Mouse (Mus musculus): ENCODE measurements around the gene Alg2.

The Alg2 gene

GRCm38 (mm10) chr4:47449586-47450522, 24.3 kb downstream of the Alg2 start:
- DNase-seq (ENCODE audit: low read depth, low spot score): no peak

- no peak for DNase-seq (ENCODE audit: low read depth, low spot score)
Measured at GRCm38 (mm10) chr4:47449116-47449515, 25.0 kb downstream of the Alg2 start.

- DNase-seq (ENCODE audit: low read depth, low spot score): no peak
Measured at GRCm38 (mm10) chr4:47448526-47448925, 25.6 kb downstream of the Alg2 start.

- DNase-seq (ENCODE audit: low read depth, low spot score): no peak
Measured at GRCm38 (mm10) chr4:47440951-47441350, 33.2 kb downstream of the Alg2 start.

GRCm38 (mm10) chr4:47438956-47439355, 35.2 kb downstream of the Alg2 start:
- DNase-seq (ENCODE audit: low read depth, low spot score): no peak

GRCm38 (mm10) chr4:47437365-47438340, 36.5 kb downstream of the Alg2 start:
- peak; percentile 96 for DNase-seq (ENCODE audit: low read depth, low spot score)

GRCm38 (mm10) chr4:47435566-47436360, 38.4 kb downstream of the Alg2 start:
- DNase-seq (ENCODE audit: low read depth, low spot score): no peak

GRCm38 (mm10) chr4:47435131-47435530, 39.0 kb downstream of the Alg2 start:
- no peak for DNase-seq (ENCODE audit: low read depth, low spot score)

- no peak for DNase-seq (ENCODE audit: low read depth, low spot score)
Measured at GRCm38 (mm10) chr4:47432766-47433165, 41.4 kb downstream of the Alg2 start.

- no peak for DNase-seq (ENCODE audit: low read depth, low spot score)
Measured at GRCm38 (mm10) chr4:47431081-47431480, 43.1 kb downstream of the Alg2 start.

GRCm38 (mm10) chr4:47430557-47430956, 43.6 kb downstream of the Alg2 start:
- DNase-seq (ENCODE audit: low read depth, low spot score): no peak

GRCm38 (mm10) chr4:47427606-47428005, 46.5 kb downstream of the Alg2 start:
- no peak for DNase-seq (ENCODE audit: low read depth, low spot score)

- no peak for DNase-seq (ENCODE audit: low read depth, low spot score)
Measured at GRCm38 (mm10) chr4:47425247-47425830, 48.8 kb downstream of the Alg2 start.

GRCm38 (mm10) chr4:47424376-47424775, 49.8 kb downstream of the Alg2 start:
- DNase-seq (ENCODE audit: low read depth, low spot score): peak; percentile 74

GRCm38 (mm10) chr4:47422946-47423345, 51.2 kb downstream of the Alg2 start:
- DNase-seq (ENCODE audit: low read depth, low spot score): no peak

- no peak for DNase-seq (ENCODE audit: low read depth, low spot score)
Measured at GRCm38 (mm10) chr4:47422194-47422593, 51.9 kb downstream of the Alg2 start.

- DNase-seq (ENCODE audit: low read depth, low spot score): no peak
Measured at GRCm38 (mm10) chr4:47420191-47420590, 53.9 kb downstream of the Alg2 start.

- peak; percentile 47 for DNase-seq (ENCODE audit: low read depth, low spot score)
Measured at GRCm38 (mm10) chr4:47419268-47419973, 54.7 kb downstream of the Alg2 start.

- DNase-seq (ENCODE audit: low read depth, low spot score): no peak
Measured at GRCm38 (mm10) chr4:47417871-47418270, 56.3 kb downstream of the Alg2 start.
